Mouse (Mus musculus) liver, adult (tissue): ENCODE measurements around the gene Evi2a.

Source experiments
- GATA4 ChIP-seq: IDR thresholded peaks from 2 replicates; pipeline ENCODE4 v1.6.1; 2014; ENCODE audit warnings: mild to moderate bottlenecking, low read length; ENCODE audit not compliant: insufficient replicate concordance

Evi2a gene

GRCm38 (mm10) chr11:79530333-79530761 is at the start of gene Evi2a, which contains the start of gene Evi2:
TSS of gene Evi2a (minus strand) at chr11:79530609.
TSS of gene Evi2 (minus strand) at chr11:79530589.
- no peak for TF ChIP-seq GATA4

- TF ChIP-seq GATA4, result no peak
Measured at GRCm38 (mm10) chr11:79577741-79578140, 47.3 kb upstream of the Evi2a start.

- TF ChIP-seq GATA4, result no peak
Measured at GRCm38 (mm10) chr11:79575383-79576073, 45.1 kb upstream of the Evi2a start.

- TF ChIP-seq GATA4, result no peak
Measured at GRCm38 (mm10) chr11:79573836-79574235, 43.4 kb upstream of the Evi2a start.

GRCm38 (mm10) chr11:79570319-79570718 is 39.9 kb upstream of the Evi2a start:
- TF ChIP-seq GATA4, result no peak

- TF ChIP-seq GATA4, result no peak
Measured at GRCm38 (mm10) chr11:79568197-79568911, 37.9 kb upstream of the Evi2a start.

- no peak for TF ChIP-seq GATA4
Measured at GRCm38 (mm10) chr11:79566947-79567346, 36.5 kb upstream of the Evi2a start.

GRCm38 (mm10) chr11:79563493-79563892 is 33.1 kb upstream of the Evi2a start:
- TF ChIP-seq GATA4, result no peak

GRCm38 (mm10) chr11:79560536-79560935 is 30.1 kb upstream of the Evi2a start:
- no peak for TF ChIP-seq GATA4

- no peak for TF ChIP-seq GATA4
Measured at GRCm38 (mm10) chr11:79552622-79553021, 22.2 kb upstream of the Evi2a start.

- TF ChIP-seq GATA4, result no peak
Measured at GRCm38 (mm10) chr11:79536293-79536692, 5.9 kb upstream of the Evi2a start.

- no peak for TF ChIP-seq GATA4
Measured at GRCm38 (mm10) chr11:79535554-79535953, 5.1 kb upstream of the Evi2a start.

- TF ChIP-seq GATA4, result no peak
Measured at GRCm38 (mm10) chr11:79533950-79534690, 3.7 kb upstream of the Evi2a start.

- TF ChIP-seq GATA4, result no peak
Measured at GRCm38 (mm10) chr11:79533311-79533710, 2.9 kb upstream of the Evi2a start.

GRCm38 (mm10) chr11:79531485-79531884 is 1.1 kb upstream of the Evi2a start:
- TF ChIP-seq GATA4, result no peak

GRCm38 (mm10) chr11:79530774-79531173 is 365 bp upstream of the Evi2a start:
- TF ChIP-seq GATA4, result no peak
